Mouse (Mus musculus): ENCODE measurements around the gene Dgkd. TPM values are rescaled to one million over a fixed set of nuclear protein-coding genes. Genes with fewer than 3 reads are reported as not detected.

Gene Dgkd
- polyA plus RNA-seq, 1 experiment from 2014 or later = 58.2 TPM

DNA sequence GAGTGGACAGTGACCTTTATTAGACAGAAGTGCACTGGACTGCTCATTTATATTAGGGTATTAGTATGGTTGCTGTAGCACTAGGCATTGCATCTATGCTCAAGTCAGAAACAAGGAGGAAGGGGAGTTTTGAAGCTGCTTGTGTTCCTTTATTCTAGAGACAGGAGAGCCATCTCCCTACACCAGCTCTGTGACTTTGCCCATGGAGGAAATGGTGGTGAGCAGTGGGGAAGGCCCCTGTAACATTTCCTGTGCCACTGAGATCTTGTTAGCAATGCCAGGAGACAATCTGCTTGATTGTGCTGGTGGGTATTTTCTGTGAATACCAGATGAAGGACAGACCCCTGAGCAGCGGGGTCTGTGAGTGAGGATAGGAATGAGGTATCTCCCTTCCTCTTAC lies 23.0 kb downstream of the Dgkd start:
- Histone ChIP-seq H3K9me3 (ENCODE audit: control insufficient read depth, low read length) (no peaks in the 10 kb centered on the region), H3K9ac (replicated peaks; ENCODE audit: low read depth, low read length) (no peak overlapping the region), H3K36me3 (ENCODE audit: control insufficient read depth, insufficient read depth, low read length) (no peaks in the 10 kb centered on the region), H3K4me1 (ENCODE audit: control insufficient read depth, insufficient read depth, low read length) (0 out of 2 replicates have a peak, but pooled peaks cover 5% of the 10 kb centered on the region), H3K4me3 (ENCODE audit: low read depth, low read length) (no peak overlapping the region), H3K27ac (ENCODE audit: low read depth, low read length) (no peak overlapping the region), H3K4me2 (ENCODE audit: low read depth, low read length) (no peak overlapping the region), H3K27me3 (ENCODE audit: control insufficient read depth, insufficient read depth, low read length) (no peaks in the 10 kb centered on the region)
- ATAC-seq (ENCODE audit: low read depth) = no peak
- 100% methylated on average over 1 of the region's 1 CpGs for WGBS

DNA sequence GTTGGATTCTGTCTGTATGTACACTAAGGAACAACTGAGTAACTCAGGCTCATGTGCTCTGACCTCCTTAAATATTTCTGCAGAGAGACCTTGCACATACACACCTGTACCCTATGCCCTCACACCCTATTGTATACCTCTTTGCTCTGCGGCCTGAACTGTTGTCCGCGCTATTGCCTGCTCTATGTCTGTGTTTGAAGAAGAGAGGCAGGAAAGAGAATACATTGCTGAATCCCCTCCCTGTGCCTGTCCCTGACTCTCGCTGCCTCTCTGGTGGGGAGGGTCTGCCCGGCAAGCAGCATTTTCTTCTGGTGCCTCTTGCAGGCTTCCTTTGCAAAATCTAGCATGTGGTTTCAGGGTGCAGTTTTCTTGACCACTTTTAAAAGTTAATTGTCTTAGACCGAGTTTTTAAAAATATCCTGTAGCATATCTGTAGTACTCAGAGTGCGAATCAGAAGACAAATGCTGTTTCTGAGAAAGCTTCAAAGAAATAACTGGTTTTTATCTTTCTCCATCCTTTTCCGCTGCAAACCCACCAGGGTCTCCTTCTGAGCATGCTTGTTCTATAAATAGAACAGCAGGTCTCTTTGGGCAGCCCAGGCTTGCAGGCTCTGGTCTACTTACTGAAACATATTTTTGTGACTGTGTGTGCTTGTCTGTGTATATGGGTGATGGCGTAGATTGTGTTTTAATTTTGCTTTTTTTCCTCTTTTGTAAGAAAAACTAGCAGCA lies 24.6 kb downstream of the Dgkd start:
- no peak for ATAC-seq (ENCODE audit: low read depth)
- Histone ChIP-seq H3K4me3 (ENCODE audit: low read depth, low read length) (no peak overlapping the region), H3K36me3 (ENCODE audit: control insufficient read depth, insufficient read depth, low read length) (0 out of 2 replicates have a peak, but pooled peaks cover 5% of the 10 kb centered on the region), H3K27ac (ENCODE audit: low read depth, low read length) (no peak overlapping the region), H3K4me1 (ENCODE audit: control insufficient read depth, insufficient read depth, low read length) (0 out of 2 replicates have a peak, but pooled peaks cover 5% of the 10 kb centered on the region), H3K9ac (replicated peaks; ENCODE audit: low read depth, low read length) (no peak overlapping the region), H3K27me3 (ENCODE audit: control insufficient read depth, insufficient read depth, low read length) (no peaks in the 10 kb centered on the region), H3K9me3 (ENCODE audit: control insufficient read depth, low read length) (no peaks in the 10 kb centered on the region), H3K4me2 (ENCODE audit: low read depth, low read length) (no peak overlapping the region)
- WGBS = 80% methylated on average over 9 of the region's 9 CpGs

DNA sequence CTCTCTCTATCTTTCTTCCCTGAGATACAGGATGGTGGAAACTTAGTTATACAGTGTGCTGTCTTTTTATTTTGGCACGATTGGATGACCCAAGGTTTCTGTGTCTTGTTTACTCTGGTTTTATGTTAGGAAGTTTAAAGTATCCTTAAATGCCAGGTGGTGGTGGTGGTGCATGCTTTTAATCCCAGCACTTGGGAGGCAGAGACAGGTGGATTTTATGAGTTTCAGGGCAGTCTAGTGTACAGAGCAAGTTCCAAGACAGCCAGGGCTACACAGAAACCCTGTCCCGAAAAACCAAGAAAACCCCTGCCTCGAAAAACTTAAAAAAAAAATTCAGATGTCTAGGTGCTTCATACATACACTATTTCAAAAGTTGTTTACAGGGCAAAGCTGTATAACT lies 25.9 kb downstream of the Dgkd start:
- WGBS = 97% methylated on average over 3 of the region's 3 CpGs
- H3K9me3 ChIP-seq (ENCODE audit: control insufficient read depth, low read length) = no peaks in the 10 kb centered on the region
- no peak overlapping the region for H3K4me3 ChIP-seq (ENCODE audit: low read depth, low read length)
- H3K4me1 ChIP-seq (ENCODE audit: control insufficient read depth, insufficient read depth, low read length) = 0 out of 2 replicates have a peak, but pooled peaks cover 5% of the 10 kb centered on the region
- no peak overlapping the region for H3K9ac ChIP-seq (replicated peaks; ENCODE audit: low read depth, low read length)
- ATAC-seq (ENCODE audit: low read depth) = no peak
- no peaks in the 10 kb centered on the region for H3K27me3 ChIP-seq (ENCODE audit: control insufficient read depth, insufficient read depth, low read length)
- 0 out of 2 replicates have a peak, but pooled peaks cover 5% of the 10 kb centered on the region for H3K36me3 ChIP-seq (ENCODE audit: control insufficient read depth, insufficient read depth, low read length)
- H3K4me2 ChIP-seq (ENCODE audit: low read depth, low read length) = no peak overlapping the region
- no peak overlapping the region for H3K27ac ChIP-seq (ENCODE audit: low read depth, low read length)

DNA sequence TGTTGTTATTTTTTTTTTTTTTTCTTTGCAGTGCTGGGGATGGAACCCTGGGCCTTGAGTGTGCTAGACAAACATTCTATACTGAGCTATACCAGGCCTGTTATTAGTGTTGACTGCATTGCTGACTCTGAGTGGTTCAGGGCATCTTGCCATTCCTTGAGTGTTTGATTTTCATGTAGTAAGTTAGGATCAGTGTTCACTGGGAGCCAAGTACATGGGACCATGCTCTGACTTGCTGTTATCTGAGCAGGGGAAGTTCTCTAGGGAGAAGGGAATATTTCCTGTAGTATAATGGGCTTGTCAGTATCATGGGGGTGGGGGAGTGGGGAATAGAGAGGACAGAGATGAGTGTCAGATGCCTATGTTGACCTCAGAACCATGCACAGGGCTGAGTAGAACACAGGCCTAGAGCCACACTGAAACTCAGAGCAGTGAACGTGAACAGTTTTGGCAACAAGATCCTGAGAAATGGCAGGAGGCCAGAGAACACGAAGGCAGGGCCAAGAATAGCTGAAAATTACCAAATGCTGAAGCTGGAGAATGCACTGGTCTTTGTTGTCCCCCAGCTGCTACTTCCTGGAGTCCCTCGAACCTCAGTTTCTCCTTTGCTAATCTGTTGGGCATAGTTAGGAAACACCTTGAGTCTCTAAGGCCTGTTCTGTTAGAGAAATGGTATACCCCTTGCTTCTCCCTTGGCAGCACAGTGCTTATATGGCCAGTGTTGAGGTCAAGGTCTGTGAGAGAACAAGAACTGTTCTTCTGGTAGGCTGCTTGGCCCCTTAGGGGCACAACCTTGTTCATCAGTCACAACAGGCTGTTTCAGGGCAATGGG lies 26.6 kb downstream of the Dgkd start:
- H3K4me2 ChIP-seq (ENCODE audit: low read depth, low read length) = no peak overlapping the region
- H3K27ac ChIP-seq (ENCODE audit: low read depth, low read length) = 0 out of 2 replicates have a peak overlapping the region, but pooled peaks have one; percentile 4
- no peak overlapping the region for H3K9ac ChIP-seq (replicated peaks; ENCODE audit: low read depth, low read length)
- no peaks in the 10 kb centered on the region for H3K27me3 ChIP-seq (ENCODE audit: control insufficient read depth, insufficient read depth, low read length)
- H3K4me3 ChIP-seq (ENCODE audit: low read depth, low read length) = no peak overlapping the region
- no peak for ATAC-seq (ENCODE audit: low read depth)
- H3K36me3 ChIP-seq (ENCODE audit: control insufficient read depth, insufficient read depth, low read length) = 0 out of 2 replicates have a peak, but pooled peaks cover 5% of the 10 kb centered on the region
- H3K4me1 ChIP-seq (ENCODE audit: control insufficient read depth, insufficient read depth, low read length) = 0 out of 2 replicates have a peak, but pooled peaks cover 5% of the 10 kb centered on the region
- H3K9me3 ChIP-seq (ENCODE audit: control insufficient read depth, low read length) = no peaks in the 10 kb centered on the region
- WGBS = 44% methylated on average over 3 of the region's 3 CpGs

DNA sequence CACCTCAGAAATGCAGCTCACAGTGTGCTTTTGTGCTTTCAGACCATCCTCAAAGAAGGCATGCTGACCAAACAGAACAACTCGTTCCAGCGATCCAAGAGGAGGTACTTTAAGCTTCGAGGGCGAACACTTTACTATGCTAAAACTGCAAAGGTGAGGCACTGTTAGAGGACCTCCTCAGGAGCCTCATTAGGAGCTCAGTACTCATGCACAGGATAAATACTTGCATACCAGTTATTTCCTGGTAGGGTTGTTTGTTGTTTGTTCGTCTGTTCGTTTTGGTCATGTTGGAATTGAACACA lies 27.2 kb downstream of the Dgkd start:
- no peak for ATAC-seq (ENCODE audit: low read depth)
- no peak overlapping the region for H3K4me2 ChIP-seq (ENCODE audit: low read depth, low read length)
- H3K27me3 ChIP-seq (ENCODE audit: control insufficient read depth, insufficient read depth, low read length) = no peaks in the 10 kb centered on the region
- 0 out of 2 replicates have a peak, but pooled peaks cover 5% of the 10 kb centered on the region for H3K4me1 ChIP-seq (ENCODE audit: control insufficient read depth, insufficient read depth, low read length)
- 0 out of 2 replicates have a peak, but pooled peaks cover 5% of the 10 kb centered on the region for H3K36me3 ChIP-seq (ENCODE audit: control insufficient read depth, insufficient read depth, low read length)
- 88% methylated on average over 6 of the region's 6 CpGs for WGBS
- H3K27ac ChIP-seq (ENCODE audit: low read depth, low read length) = no peak overlapping the region
- H3K4me3 ChIP-seq (ENCODE audit: low read depth, low read length) = no peak overlapping the region
- no peaks in the 10 kb centered on the region for H3K9me3 ChIP-seq (ENCODE audit: control insufficient read depth, low read length)
- H3K9ac ChIP-seq (replicated peaks; ENCODE audit: low read depth, low read length) = no peak overlapping the region

DNA sequence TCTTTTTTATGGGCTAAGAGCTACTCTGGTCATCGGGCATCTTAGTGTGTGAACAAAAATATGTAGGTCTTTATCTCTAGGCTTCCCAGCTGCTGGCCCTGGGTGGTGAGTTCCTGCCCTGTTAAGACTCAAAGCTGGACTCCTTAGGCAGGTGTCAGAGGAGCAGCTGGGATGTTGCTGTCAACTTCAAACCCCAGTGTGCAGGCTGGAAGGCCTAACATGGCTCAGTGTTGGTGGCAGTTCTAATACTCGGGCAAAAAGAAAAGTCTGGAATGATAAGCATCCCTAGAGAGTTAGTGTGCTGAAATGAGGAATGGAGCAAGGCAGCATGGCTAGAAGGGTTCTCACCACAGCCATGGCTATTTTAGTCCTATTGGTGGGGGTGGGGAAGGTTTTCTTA lies 27.8 kb downstream of the Dgkd start:
- Histone ChIP-seq H3K4me3 (ENCODE audit: low read depth, low read length) (no peak overlapping the region), H3K4me2 (ENCODE audit: low read depth, low read length) (no peak overlapping the region), H3K27me3 (ENCODE audit: control insufficient read depth, insufficient read depth, low read length) (no peaks in the 10 kb centered on the region), H3K27ac (ENCODE audit: low read depth, low read length) (no peak overlapping the region), H3K9me3 (ENCODE audit: control insufficient read depth, low read length) (no peaks in the 10 kb centered on the region), H3K36me3 (ENCODE audit: control insufficient read depth, insufficient read depth, low read length) (0 out of 2 replicates have a peak, but pooled peaks cover 8% of the 10 kb centered on the region), H3K4me1 (ENCODE audit: control insufficient read depth, insufficient read depth, low read length) (0 out of 2 replicates have a peak, but pooled peaks cover 5% of the 10 kb centered on the region), H3K9ac (replicated peaks; ENCODE audit: low read depth, low read length) (no peak overlapping the region)
- ATAC-seq (ENCODE audit: low read depth) = no peak
- 65% methylated on average over 2 of the region's 2 CpGs for WGBS

DNA sequence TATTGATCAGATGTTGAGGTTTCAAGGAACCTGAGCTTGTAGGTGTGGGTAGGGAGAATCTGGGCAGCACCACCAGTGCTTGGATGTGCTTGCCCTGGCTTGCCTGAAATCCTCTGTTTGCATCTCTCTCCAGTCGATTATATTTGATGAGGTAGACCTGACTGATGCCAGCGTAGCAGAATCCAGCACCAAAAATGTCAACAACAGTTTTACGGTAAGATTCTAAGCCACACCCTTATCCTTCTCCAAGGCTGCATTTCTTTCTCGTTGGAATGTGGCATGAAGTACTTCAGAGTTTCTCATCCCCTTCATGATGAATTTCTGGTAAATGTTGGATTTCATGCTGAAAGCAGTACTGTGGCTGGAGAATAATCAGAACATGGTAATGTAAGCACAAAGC lies 28.6 kb downstream of the Dgkd start:
- 0 out of 2 replicates have a peak, but pooled peaks cover 5% of the 10 kb centered on the region for H3K4me1 ChIP-seq (ENCODE audit: control insufficient read depth, insufficient read depth, low read length)
- H3K27ac ChIP-seq (ENCODE audit: low read depth, low read length) = no peak overlapping the region
- no peaks in the 10 kb centered on the region for H3K27me3 ChIP-seq (ENCODE audit: control insufficient read depth, insufficient read depth, low read length)
- H3K4me3 ChIP-seq (ENCODE audit: low read depth, low read length) = no peak overlapping the region
- H3K36me3 ChIP-seq (ENCODE audit: control insufficient read depth, insufficient read depth, low read length) = 0 out of 2 replicates have a peak, but pooled peaks cover 8% of the 10 kb centered on the region
- ATAC-seq (ENCODE audit: low read depth) = no peak
- no peaks in the 10 kb centered on the region for H3K9me3 ChIP-seq (ENCODE audit: control insufficient read depth, low read length)
- H3K4me2 ChIP-seq (ENCODE audit: low read depth, low read length) = no peak overlapping the region
- 90% methylated on average over 4 of the region's 4 CpGs for WGBS
- H3K9ac ChIP-seq (replicated peaks; ENCODE audit: low read depth, low read length) = no peak overlapping the region

DNA sequence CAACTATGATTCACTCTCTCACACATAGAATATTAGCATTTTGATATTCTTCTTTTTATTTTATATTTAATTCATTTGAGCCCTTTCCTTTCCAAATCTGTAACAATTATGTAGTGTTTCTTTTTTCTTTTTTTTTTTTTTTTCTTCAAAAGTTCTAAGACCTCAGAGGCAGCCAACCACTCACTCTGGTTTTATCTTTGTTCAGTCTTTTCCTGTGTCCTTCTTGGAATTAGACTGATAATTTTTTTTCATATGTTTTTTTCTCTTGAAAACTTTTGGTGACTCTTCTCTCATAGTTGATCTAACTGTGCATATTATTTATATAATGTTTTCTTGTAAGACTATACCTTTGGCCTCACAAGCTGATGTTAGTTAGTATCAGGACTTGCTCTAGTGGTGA lies 29.5 kb downstream of the Dgkd start:
- Histone ChIP-seq H3K4me3 (ENCODE audit: low read depth, low read length) (no peak overlapping the region), H3K9me3 (ENCODE audit: control insufficient read depth, low read length) (no peaks in the 10 kb centered on the region), H3K27ac (ENCODE audit: low read depth, low read length) (no peak overlapping the region)

DNA sequence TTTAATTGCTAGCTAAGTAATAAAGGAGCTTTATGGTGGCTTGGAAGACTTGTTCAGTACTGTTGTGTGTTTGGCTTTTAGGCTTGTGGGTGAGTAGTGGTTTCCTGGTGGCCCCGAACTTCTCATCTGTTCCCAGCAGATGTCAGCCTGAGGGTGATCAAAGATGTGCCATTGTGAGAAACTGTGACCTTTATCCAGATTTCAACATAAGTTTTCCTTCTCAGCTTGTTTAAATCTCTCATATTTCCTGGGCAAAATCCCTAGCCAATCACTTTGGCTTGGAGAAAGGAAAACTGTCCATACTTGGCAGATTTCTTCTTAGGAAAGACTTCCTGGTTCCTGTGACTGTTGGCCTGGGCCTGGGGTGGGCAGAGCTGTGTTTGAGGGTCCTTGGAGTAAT lies 37.9 kb downstream of the Dgkd start:
- Histone ChIP-seq H3K4me3 (ENCODE audit: low read depth, low read length) (no peak overlapping the region), H3K27ac (ENCODE audit: low read depth, low read length) (no peak overlapping the region), H3K36me3 (ENCODE audit: control insufficient read depth, insufficient read depth, low read length) (no peaks in the 10 kb centered on the region), H3K4me2 (ENCODE audit: low read depth, low read length) (no peak overlapping the region), H3K9ac (replicated peaks; ENCODE audit: low read depth, low read length) (no peak overlapping the region), H3K9me3 (ENCODE audit: control insufficient read depth, low read length) (no peaks in the 10 kb centered on the region), H3K27me3 (ENCODE audit: control insufficient read depth, insufficient read depth, low read length) (no peaks in the 10 kb centered on the region), H3K4me1 (ENCODE audit: control insufficient read depth, insufficient read depth, low read length) (no peaks in the 10 kb centered on the region)
- WGBS = 85% methylated on average over 1 of the region's 1 CpGs
- no peak for ATAC-seq (ENCODE audit: low read depth)

More for the DNA sequence above, 29.5 kb downstream of the Dgkd start:
- no peak overlapping the region for H3K4me2 ChIP-seq (ENCODE audit: low read depth, low read length)
- no peaks in the 10 kb centered on the region for H3K27me3 ChIP-seq (ENCODE audit: control insufficient read depth, insufficient read depth, low read length)
- H3K36me3 ChIP-seq (ENCODE audit: control insufficient read depth, insufficient read depth, low read length) = 0 out of 2 replicates have a peak, but pooled peaks cover 8% of the 10 kb centered on the region
- ATAC-seq (ENCODE audit: low read depth) = no peak
- H3K9ac ChIP-seq (replicated peaks; ENCODE audit: low read depth, low read length) = no peak overlapping the region
- 0 out of 2 replicates have a peak, but pooled peaks cover 4% of the 10 kb centered on the region for H3K4me1 ChIP-seq (ENCODE audit: control insufficient read depth, insufficient read depth, low read length)

Measured in neural tube, embryonic 14.5 days (tissue).